Mouse (Mus musculus): Measurements from ENCODE around the gene A830018L16Rik. TPM values are rescaled to one million over a fixed set of nuclear protein-coding genes. Genes with fewer than 3 reads are reported as not detected.

The A830018L16Rik gene
- polyA plus RNA-seq, 2 experiments from 2014 or later: not detected

DNA sequence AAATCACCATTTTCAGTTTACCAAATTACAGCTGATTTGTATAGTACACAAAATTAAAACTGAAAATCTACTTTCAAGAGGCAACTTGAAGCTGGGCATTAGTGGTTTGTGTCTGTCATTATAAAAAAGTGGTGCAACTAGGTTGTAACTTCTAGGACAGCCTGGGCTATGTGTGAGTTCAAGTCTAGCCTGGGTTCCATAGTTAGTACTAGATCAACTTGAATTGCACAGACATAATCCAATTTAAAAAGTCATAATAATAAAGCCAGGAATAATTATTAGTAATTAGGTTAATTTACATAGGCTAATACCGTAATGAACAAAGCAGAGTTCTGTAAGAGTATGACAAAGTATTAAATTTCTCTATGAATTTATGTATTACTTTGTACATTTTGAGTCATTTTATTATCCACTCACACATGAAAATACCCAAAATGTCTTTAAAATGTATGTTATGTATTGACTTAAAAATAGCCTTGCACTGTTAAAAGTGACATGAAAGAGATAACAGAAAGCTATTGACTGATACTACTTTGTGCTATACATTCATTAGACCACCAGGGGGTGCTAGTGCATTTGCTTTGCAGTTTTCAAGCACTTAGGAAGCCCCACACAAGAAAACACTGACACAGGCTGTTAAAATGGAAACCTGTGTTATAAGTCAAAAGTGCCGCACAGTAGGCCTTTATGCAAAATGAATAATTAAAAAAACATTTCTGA, 243.6 kb downstream of the A830018L16Rik start:
- ATAC-seq: no peak

DNA sequence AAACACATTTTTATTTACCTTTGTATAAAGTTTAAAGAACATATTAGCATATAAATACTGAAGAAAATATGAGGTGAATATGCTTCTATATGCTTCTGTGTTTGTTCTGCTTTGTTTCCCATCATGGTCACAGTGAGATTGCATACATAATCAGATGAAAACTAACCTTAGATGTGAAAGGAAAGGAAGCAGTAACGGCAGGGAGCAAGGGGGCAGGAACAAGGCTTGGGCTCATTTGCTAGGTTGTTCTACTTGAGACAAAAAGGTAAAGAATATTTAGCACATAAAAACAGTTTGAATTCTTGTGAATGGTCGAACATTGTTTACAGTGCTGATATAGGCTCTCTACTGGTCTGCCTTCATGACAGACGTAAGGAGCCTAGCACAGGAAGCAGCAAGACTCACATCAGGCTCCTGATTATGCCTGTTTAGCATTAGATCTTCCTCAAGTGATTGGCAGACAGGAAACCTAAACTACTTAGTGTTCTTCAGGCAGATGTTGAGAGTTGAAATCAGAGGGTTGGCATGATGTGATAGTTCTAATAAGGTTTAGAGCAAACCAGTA, 244.2 kb downstream of the A830018L16Rik start:
- ATAC-seq: no peak

DNA sequence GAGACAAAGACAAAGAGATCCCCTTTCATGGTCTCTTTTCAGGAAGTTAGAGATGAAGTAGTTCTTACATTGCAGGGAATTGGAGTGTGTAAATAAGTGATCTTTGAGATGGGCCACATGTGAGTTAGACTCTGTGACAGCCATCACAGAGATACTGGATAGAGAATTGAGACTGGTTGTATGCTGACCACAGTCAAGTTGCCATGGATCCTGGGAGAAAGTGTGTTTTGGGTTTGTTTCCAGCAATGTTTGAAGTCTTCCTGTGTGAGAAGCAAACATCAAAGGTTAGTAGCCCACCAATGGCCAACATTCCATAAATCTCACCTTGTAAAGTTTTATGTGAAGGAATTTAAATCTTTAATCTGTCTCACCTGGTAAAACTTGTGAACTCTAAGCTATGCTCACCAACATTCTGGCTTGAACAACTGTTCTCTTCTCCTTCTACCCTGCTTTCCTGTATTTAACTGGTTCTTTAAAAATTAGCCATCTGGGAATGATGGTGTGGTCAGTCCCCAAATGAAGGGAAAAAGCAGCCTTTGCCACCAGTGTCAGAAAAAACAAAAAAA, 330.9 kb downstream of the A830018L16Rik start:
- no peak for ATAC-seq

DNA sequence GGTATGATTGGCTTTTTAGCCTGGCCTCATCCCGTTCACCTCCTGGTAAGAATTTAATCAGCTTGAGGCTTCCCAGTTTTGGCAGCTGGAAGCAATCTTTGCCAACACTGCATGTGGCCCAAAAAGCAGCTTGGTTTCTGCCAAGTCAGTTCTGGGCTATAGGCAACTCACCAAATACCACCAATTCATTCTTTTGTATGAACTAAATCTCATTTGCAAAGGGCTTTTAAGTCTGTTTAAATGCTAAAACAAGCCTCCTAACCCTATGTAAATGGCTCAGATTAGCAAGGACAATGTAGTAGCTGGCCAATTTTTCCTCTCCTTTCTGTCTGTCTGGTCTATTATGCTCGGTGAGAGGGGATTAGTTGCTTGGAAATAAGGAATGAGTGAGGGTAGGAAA, 334.5 kb downstream of the A830018L16Rik start:
- no peak for ATAC-seq

DNA sequence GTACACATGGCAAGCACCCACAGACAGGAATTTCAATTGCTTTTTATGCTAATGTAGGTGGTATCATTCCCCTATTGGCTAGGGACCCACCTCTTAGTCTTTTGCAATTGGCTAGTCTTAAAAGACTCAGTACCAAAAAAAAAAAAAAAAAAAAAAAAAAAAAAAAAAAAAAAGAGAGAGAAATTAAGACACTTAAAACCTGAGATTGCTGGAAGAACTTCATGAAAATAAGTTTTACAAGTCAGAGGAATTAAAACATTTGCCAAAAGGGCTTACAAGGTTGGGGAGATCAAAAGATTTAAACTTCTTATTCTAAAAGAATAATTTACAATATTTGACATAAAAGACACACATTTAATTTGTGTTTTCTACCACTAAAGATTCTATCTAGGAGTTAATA, 336.2 kb downstream of the A830018L16Rik start:
- ATAC-seq: no peak

DNA sequence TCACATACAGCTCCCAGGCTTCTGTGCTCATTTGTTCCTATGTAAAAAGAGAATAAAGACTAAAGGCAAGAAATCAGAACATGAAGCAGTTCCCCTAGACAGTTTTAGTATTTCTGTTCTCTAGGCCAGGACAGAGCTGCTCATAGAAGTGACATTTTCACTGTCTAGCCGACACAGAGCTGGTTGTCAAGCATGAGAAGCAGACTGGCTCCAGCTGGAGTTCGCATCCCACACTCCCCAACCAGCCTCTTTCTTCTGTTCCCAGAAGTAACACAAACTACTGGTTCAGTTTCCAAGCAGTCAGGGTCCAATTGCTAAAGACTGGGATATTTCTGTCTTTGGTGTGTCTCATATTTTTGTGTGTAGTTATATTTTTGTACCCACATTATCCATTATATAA, 336.7 kb downstream of the A830018L16Rik start:
- ATAC-seq: no peak

DNA sequence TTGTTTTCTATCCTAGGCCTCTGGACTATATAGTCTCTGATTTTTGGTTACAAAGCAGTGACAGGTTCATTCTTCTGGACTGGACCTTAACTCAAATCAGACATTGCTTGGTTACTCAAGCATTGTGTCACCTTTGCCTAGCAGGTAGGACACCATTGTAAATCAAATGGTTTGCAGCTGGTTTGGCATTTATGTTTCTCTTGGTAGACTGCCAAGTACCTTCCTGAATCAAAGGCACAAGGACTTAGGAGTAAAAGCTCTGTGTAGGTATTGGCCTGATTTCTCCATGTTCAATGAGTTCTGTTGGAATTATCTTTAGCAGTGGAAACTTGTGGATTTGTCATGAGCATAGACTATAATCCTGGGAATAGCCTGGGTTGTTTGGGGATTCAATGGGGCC, 338.1 kb downstream of the A830018L16Rik start:
- ATAC-seq: no peak

DNA sequence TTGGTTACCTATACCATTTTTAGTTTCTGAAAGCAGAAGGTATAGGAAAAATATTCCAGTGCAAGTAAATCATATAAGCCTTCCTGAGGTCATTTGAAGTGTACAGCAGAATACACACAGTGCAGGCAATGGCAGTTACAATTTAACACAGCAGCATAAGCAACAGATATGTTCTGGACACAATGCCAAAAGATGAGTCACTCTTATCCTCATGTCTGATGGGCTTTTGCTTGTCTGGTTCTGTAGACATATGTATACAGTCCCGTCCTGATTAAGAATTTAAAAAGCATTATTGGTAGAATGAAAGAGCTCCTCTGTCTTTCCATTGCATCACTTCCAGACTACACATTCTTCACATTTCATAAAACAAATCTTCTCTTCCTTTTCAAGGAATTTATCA, 374.4 kb downstream of the A830018L16Rik start:
- no peak for ATAC-seq

DNA sequence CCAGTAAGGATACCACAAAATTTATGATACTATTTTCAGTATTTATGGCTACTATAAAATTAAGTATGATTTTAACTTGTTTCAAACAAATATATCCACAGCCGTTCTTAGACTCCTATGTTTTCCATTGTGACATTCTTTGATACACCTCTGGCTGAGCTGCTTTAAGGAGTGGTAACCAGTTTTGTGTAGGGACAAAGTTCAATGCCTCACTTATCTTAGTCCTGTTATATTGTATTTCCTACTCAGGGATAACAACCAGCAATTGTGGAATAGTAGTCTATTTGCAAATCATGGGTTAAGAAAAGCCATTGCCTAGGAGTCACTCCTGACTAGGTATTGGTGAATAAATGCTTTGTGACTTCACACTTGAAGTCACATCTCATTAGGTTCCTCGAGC, 378.9 kb downstream of the A830018L16Rik start:
- no peak for ATAC-seq

DNA sequence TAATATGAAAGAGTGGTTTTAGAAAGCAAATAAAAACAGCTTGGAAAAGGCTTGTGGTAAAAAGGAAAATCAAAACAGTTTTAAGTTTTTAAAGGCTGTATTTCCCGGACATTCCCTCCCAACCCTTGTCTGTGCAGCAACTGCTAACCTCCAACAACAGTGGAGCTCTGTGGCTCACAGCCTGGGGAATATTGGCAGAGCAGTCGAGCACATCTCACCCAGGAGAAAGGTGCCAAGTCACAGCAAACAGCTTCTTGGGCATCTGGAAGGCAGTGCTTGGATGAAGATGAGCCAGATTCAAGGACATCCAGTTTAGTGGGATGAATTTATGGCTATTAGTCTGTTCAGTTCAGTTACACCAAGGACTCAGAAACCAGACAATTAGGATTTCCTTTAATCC, 381.8 kb downstream of the A830018L16Rik start:
- ATAC-seq: no peak

DNA sequence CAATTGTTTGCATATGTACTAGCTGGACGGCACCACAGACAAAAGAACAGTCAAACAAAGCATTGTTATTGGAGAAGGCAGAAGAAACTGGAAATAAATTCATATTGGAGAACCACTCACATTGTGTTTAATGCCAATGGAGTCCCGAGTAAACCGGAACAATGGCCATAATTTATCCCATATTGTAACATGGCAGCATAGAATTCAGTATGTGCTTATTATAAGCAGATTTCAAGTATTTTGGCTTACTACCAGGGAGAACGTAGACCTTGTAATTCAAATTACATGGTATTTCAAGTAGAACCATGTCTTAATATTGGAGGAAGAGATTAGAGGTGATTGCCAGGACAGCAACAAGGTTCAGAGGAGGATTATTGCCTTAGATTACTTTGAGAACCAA, 458.9 kb downstream of the A830018L16Rik start:
- ATAC-seq: no peak

DNA sequence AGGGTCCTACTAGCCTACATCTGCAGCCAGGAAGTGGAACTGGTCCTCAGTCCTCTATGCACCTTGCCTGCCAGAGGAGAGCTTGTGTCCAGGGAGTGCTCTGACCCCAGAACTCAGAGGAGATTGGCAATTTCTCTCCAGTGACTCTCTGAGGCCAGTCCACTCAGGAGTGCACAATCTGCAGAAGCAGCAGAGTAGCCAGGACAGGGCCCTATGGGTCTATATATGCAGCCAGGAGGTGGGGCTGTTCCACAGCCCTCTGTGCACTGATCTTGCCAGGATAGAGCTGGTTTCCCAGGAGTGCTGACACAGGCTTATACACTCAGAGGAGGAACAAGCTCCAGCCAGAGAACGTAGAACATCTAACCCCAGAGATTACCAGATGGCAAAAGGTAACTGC, 459.7 kb downstream of the A830018L16Rik start:
- no peak for ATAC-seq

DNA sequence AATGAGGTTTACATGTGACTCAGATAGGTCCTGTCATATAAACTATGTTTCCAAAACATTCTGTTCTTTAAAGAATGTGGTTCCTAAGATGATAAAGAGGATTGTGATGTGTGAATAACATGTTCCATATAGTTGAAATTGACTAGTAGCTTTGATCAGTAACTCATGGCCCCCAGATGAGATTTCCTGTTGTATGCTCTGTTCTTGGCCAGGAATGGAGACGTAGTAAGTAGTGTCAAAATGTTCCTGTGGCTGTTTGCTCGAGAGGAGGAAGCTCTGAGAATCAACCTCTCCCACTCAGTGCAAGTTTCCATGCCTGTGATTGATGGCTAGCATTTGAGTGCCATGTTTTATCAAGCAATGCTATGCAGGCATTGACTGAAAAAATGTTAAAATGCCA, 467.8 kb downstream of the A830018L16Rik start:
- no peak for ATAC-seq

DNA sequence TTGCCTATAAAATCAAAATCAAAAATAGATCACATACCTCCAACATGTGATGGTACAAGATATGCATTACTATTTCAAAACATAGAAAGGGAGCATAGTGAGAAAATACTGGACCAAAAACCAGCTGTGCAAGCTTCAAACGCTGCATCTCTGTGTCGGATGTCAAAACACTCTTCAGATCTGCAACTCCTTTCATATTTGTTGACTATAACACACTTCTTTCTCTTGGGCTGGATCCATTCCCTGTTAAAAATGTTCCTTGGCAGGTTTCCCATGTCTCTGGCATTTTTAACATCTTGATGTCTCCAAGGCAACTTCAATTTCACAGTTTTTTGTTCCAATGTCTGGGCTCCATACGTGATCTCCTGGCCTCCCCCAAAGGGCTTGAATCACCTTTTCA, 481.8 kb downstream of the A830018L16Rik start:
- ATAC-seq: no peak

DNA sequence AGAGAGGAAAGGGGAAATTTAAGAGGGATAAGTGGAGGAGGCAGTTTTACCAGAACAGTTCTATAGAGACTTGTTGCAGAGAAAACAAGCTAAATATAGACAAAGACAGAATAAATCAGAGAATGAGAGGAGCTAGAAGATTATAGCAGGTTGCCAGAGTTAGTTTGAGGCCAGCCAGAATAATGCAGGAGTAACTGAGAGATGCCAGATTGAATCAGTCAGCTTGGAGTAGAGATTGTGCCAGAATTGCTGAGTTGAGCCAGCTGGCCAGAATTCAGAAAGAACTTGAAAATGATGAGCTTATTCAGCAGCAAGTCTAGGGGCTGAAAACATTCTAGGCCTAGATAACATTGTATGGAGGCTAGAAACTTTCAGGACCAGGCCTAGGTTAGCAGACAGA, 502.0 kb downstream of the A830018L16Rik start:
- ATAC-seq: no peak

DNA sequence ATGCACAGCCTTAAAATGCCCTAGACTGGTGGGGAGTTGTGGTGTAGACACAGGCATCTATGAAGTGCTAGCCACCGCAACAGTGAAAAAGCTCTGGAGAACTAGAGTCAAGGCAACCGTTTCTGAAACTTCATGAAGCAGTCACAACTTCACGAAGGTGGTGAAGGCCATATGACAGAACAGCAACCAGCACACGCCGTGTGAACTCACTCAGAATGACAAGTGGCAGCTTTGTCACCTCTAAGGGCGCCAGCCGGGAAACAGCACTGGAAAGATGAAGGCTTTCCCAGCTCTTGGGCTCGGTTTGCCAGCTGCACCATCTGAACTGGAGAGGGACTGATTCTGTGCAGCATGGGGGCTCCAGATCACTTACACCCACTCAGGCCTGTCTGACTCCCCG, 523.1 kb downstream of the A830018L16Rik start:
- no peak for ATAC-seq

DNA sequence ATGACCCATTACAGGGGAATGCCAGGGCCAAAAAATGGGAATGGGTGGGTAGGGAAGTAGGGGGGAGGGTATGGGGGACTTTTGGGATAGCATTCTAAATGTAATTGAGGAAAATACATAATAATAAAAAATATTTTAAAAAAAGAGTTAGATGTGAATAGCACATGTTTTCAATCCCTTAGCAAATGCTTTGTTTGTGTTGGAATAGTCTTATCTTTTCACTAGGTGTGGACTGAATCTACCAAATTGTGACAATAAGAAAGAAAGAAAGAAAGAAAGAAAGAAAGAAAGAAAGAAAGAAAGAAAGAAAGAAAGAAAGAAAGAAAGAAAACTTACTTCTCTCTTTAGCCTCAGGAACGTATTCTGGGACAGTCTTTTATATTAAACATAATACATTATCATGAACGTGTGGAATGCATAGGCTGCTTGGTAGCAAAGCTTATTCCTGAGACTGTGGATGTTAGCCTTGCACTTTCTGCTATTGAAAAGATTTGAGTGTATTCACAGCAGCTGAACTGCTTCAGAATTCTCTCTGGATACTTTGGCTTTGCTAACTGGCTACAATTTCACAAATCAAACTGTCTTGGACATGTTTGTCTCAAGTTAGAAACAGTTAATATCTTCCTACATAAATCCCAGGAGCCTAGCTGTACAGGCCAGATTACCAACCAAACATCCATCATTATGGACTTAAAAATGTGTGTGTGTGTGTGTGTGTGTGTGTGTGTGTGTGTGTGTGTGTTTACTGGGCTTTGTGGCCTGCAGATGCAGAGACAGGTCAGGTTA, 545.7 kb downstream of the A830018L16Rik start:
- no peak for ATAC-seq

DNA sequence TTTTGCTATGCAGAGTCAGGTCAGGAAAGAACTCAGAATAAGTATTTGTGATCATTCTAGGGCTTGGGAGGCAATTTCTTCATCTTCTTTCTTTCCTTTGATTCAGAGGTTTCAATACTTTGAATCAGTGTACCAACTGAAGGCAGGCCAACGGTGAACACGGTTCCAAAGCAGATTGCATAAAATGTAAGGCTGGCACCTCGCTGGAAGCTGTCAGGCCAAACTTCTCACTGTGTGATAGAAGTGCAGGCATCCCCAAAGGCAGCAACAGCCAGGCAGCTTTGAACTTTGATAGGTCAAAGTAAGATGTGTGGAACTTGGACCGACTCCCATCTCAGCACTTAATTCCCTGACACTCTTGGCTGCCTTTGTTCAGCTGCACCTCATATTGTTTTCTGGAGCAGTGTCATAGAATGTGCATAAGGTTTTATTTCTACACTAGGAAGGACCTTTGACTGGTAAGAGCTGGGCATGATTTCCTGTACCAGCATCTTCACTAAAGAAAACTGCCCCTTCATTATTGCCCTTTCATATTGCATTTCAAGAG, 568.8 kb downstream of the A830018L16Rik start:
- no peak for ATAC-seq

DNA sequence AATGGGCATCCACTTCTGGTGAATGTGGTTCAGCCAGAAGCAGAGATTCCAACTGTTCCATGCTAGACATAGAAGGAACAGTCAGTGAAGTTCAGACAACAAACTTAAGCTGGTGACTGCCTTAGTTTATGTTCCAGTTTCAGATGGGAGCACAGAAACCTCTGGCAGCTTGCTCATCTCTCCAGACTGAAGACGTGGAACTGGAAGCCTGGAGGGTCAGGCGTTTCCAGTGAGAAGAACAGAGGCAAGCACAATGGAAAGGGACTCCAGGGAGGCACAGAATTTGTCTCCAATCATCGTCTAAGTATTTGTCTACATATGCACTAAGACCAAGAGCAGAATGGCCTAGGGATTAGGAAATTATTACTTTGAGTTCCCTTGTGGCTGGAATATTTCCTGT, 576.1 kb downstream of the A830018L16Rik start:
- ATAC-seq: no peak

DNA sequence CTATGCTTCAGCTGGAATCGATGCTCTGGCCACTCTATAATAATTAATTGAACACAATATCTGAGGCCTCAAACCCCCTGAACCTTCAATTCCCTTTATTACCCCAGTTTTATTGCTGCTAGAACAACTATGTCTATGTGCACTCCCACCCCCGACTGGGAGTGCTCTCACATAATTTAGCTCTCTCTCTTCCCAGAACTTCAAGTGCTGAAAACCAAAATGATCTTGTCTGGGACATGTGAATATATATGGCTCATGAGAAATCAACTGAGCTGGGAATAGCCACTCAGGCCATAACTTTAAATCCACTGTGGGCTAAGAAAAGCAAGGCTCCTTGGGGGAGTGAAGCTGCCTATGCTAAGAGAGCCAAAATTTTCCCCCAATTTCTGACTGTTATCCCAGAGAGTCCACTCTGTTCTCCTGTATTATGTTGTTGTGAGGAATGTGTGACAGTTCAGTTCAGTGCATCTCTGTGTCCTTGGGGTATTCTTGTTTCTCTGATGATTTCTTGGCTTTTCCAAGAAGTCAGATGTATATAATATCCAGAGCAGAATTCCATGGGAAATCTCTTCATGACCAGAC, 582.5 kb downstream of the A830018L16Rik start:
- no peak for ATAC-seq

DNA sequence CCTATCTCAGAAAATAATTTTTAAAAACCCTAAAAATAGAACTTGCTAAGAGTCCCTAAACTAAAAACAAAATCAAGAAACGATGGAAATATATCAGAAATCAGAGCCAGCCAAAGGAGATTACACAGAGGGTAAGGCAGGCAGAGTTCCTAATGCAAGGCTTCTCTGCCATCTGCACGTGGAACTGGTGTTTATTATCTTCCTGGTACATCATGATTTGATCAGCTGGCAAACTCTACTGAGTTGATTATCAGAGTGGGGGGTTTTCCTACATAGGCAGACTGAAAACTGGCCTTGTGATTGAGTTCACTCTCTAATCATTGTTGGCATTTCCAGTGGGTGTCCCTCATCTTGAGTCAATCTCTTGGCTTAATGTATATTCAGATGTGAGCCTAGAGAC, 583.7 kb downstream of the A830018L16Rik start:
- ATAC-seq: no peak

DNA sequence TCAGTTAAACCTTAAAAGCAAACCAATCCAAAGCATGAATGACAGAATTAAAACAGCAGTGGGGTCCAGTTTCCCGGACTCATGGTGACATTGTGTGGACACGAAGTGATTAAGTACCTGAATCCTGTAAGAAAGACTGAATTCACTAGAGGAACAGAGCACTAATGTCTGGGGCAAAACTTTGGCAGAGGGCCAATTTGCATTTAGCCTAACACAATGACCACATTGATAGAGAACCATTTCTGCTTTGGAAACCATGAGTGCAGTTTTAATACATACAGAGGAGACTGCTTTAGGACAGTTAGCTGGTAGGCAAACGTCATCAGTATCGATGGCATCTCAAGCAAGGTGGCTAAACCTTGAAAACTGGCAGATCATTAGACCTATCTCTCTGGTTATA, 586.7 kb downstream of the A830018L16Rik start:
- no peak for ATAC-seq

All from CD4-positive, CD25-positive, alpha-beta regulatory T cell, adult 4 months (primary cell).